Mouse (Mus musculus) olfactory bulb, adult 2 months (tissue): ENCODE measurements around the gene Akr1c18.

Source experiments
- CTCF ChIP-seq: fragments of 200-500 bp; IDR thresholded peaks from 2 replicates; pipeline ENCODE4 v1.5.1; 2012; ENCODE audit warnings: low read depth, mild to moderate bottlenecking, low read length, moderate library complexity; ENCODE audit not compliant: insufficient read depth
- POLR2A ChIP-seq: fragments of 200-500 bp; IDR thresholded peaks from 2 replicates; pipeline ENCODE4 v1.6.1; 2012; ENCODE audit warnings: mild to moderate bottlenecking, low read depth, low read length, moderate library complexity; ENCODE audit not compliant: insufficient read depth

- TF ChIP-seq POLR2A (no peak), CTCF (no peak)
Observed at GRCm38 (mm10) chr13:4131721-4132120, 18.7 kb downstream of the Akr1c18 start.
